Mouse (Mus musculus) erythroid progenitor cell, adult 5-6 weeks (primary cell): ENCODE measurements around the gene Colec11. TPM values are rescaled to one million over a fixed set of nuclear protein-coding genes. Genes with fewer than 3 reads are reported as not detected.

Experiments
- ATAC-seq: replicated peaks from 2 replicates; pipeline ENCODE4 v1.8.0; 2016; ENCODE audit warnings: moderate number of reproducible peaks, mild to moderate bottlenecking, moderate TSS enrichment, inconsistent platforms; ENCODE audit not compliant: poor library complexity, low FRiP score, severe bottlenecking
- total RNA-seq, 2 experiments: library from RNA; stranded (forward) in 1 of 2; stranded (reverse) in 1 of 2; fragments of 150-400 nt in 1 of 2; fragments of 186-747, 209-891 nt in 1 of 2; gene quantifications; 2 replicates each; pipeline versions ENCODE4 v1.2.3 to v1.2.4; 2015 to 2017; ENCODE audit warnings: low replicate concordance in 2 of 2

Gene Colec11
- total RNA-seq, 2 experiments from 2014 or later = not detected

DNA sequence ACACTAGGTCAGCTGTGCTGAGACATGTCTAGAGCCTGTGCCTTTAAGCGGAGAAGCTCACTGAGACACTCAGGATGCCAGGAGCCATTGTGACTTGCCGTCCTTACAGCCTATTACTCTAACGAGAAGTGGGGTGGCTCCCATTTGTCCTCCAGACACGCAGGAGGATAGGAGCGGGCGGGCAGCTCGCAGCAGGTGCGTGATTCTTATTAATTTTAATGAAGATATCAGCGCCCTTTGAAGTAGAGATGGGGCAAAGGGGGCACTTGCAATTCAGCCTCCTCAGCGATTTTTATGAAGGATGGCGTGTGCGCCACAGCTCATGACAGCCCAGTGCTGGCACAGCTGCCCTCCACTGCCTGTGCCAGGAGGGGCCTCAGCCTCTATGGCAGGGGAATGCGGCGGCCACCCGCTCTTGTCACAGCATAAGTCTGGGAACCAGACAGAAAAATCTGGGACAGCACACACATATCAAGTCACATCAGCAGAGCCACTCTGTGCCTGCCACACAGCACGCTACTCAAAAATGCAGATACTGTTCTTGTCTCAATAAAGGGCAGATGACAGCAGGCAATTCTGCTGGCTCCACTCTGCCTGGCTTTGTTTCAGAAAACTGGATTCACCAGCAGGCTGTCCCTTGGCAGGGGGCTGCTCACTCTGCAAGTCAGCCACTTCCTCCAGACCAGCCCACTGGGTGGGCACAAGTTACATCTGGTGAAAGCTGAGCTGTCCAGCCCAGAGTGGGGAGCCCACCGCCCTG is 15.5 kb downstream of the Colec11 start:
- no peak for ATAC-seq

DNA sequence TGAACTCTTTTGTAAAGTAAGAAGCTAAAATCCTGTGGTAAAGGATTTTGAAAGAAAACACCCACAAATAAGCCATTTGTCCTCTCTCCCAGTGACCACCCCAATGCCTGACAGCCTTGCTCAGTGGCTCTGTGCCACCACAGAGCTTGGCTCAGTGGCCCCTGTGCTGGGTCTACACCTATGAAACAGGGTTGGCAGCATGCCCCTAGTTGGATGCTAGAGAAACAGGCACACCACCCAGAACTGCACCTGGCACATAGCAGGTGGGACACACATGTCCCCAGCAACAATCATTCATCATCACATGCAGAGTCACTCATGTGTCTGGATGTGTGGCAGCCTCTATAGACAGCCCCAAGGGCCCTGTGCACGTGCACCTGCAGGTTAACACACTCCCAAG is 19.7 kb downstream of the Colec11 start:
- no peak for ATAC-seq

- no peak for ATAC-seq
These were observed 20.9 kb downstream of the Colec11 start for GRCm38 (mm10) chr12:28602259-28602658.

DNA sequence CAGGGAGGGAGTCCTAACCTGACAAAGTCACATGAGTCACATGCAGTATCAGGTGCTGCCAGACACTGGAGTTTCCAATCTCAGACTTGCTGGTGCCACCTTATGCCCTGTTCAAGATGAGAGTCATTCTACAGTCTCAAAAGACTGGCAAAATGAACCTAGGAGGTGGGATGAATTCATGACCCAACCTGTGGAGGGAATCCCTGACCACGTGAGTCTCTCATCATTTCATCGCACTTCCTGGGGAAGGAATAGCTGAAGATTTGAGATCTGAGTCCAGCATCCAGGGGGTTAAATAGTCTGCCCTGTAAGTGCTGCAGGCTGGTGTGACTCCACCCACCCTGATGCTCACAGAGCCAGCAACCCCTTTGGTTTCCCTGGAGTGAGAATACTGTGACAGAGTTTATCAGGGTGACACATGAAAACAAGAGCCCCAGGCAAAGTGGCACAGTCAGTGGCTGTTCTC is 24.6 kb downstream of the Colec11 start:
- no peak for ATAC-seq

DNA sequence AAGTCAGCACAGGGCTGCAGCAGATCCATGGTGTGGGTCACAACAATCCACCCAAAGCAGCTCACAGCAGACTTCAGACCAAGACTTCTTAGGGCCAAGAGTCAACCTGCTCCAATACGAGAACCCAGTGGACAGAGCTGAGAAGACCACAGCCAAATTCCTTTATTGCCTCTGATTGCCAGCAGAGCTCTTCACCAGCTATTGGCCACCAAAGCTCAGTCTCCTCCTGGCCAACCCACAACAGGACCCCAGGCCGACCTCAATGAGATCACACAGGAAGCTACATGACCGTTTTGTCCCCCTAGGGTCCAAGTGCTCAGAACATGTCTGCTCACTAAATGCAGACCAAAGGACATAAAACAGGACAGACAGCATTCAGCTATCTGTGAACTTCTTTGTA is 25.1 kb downstream of the Colec11 start:
- no peak for ATAC-seq

DNA sequence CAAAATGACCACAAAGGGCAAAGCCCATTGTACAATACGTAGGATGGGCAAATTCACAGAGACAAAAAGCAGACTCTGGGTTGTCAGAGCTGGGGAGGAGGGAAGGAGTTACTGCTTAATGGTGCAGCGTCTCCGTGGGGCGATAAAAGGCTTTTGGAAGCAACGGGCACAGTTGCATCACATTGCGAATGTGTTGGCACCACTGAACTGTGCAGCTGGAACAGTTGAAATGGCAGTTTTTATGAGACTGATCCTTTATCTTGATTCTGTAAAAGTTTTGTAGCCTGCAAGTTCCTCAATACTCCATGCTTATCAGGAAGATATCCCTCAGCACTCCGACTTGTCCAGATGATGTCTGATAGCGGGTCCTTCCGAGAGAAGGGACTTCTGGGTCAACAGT is 25.5 kb downstream of the Colec11 start:
- ATAC-seq = no peak

GRCm38 (mm10) chr12:28596851-28597250 is 26.3 kb downstream of the Colec11 start:
- ATAC-seq = no peak

DNA sequence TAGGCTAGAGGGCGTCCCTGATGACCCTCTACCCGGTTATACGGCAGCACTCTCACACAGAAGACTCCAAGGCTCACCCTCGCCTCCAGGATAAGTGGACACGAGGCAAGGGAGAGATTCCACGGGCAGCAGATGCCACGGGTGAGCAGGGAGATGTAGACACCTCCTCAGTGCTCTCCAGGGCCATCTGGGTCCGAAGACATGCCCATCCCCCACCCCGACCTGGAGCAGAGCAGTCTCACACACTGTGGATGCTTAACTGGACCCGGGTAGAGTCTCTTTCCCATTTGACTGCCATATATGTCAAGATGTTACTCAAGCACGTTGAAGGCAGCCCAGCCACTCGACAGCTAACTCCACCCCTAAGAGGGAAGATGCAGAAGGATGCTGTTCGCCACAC is 32.7 kb downstream of the Colec11 start:
- no peak for ATAC-seq

GRCm38 (mm10) chr12:28589090-28589868 is 33.9 kb downstream of the Colec11 start:
- ATAC-seq = no peak

DNA sequence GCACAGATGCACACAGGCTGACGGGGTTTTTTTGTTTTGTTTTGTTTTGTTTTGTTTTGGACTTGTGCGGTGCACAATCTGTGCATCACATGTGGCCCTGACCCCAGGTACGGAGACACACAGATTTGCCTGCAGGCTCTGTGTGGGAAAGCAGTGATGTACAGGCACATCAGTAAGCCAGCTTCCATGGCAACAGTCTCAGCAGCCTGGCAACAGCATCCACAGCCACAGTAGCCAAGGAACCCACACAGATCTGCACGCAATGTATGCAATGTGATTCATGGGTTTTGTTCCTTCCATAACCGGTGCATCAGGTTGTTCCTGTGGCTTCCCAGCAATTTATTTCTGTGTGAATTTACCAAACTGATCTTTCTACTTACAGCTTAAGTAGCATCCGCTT is 35.2 kb downstream of the Colec11 start:
- ATAC-seq = no peak

DNA sequence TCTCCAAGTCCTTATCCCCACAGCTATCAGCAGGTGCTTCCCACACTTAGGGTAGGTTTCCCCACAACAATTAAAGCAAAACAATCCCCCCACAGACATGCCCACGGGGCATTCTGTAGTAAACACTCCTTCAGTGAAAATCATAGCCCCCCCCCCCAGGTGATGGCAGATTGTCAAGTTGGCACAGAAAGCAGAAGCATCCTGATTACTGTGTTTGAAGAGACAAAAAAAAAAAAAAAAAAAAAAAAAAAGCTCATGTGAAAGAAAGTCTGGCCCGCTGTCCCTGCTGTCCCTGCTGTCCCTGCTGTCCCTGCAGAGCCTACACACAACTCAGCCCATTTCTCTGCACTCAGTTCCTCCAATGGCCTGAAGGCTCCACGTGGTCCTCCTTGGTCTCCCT is 39.1 kb downstream of the Colec11 start:
- no peak for ATAC-seq

DNA sequence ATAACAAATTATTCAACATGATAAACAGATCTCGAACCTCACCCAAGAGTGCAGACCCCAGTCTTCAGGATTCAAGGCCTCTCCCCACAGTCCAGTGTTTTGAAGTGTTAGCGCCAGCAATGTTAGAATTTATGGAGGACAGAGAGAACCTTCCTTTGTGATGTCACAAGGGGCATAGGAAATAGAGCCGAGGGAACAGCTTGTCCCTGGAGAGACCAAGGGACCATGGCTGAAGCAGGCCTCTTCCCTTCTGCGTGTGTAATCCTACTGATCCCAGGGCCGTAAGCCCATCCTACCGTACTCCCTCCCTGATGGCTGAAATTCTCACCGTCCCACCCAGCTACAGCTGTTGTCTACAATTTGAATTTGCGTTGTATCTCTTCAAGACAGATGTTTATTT is 40.8 kb downstream of the Colec11 start, which contains the start of gene Allc:
Gene Allc, minus strand, starts transcription at position 101 of the 400 bp plus-strand sequence.
- ATAC-seq = no peak

DNA sequence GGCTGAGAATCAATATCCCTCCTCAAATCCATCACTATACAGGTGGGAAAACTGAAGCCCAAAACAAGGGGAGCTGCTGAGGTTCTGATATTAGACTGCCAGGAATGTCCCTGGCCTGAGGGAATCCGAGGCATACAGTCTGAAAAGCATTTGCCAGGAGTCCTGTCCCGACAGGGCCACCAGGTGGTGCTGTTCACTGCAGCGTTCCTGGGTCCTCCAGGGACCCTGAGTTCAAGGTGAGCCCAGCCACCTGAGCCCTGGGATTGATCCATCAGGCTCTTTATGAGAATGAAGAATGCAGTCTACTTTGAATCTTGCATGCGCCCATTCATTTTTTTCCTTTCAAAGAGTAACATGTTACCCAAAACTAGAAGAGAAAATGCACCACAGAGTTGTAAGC is 44.0 kb downstream of the Colec11 start:
- ATAC-seq = no peak

GRCm38 (mm10) chr12:28578147-28578546 is 45.0 kb downstream of the Colec11 start:
- no peak for ATAC-seq

DNA sequence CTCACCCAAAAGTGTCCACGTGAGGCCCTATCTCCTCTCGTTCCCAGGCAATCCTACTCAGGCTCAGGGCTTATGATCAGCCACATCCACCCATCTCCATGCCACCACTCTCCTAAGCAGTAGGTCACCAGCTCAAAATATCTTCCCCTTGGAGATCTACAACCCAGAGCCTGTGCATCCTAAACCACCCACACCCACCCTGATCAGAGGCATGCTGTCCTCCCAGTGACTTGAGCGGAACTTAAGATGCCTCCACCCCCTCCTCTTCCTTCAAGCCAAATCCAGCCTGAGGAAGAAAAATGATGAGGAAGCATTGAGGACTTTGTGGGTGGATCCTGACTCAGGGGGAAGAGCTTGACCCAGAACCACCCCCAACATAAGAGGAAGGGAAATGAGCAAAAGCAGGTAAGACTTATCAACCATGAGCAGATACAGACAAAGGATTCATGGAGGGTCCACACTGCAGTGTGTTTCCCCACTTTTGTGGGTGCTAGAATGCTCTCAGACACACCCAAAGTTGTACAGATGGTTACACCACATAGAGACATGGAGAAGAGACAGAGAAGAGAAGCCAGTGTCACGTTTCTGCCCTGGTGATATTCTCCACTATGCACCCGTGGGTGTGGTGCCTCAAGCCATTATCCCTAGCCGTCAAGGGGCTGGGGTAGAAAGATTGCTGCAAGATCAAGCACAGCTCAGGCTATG is 47.7 kb downstream of the Colec11 start:
- ATAC-seq = no peak

GRCm38 (mm10) chr12:28572241-28572640 is 50.9 kb downstream of the Colec11 start:
- ATAC-seq = no peak

DNA sequence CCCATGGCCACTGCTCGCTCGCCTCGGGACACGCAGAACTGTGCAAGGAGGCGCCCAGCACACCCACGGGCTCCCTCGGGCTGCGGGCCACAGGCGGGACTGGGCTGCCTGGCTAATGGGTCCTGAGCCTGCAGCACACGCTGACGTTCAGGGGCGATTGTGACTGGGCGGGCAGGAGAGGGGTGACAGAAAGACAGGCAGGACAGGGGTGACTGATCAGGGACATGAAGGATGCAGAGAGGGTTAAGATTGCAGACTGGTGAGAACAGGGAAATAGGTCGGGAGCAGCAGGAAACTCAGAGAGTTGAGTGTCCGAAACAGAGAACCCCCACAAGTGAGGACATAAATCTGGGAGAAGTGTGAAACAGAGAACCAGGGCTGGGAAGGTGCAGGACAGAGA is 70.9 kb downstream of the Colec11 start, which contains the start of gene Dcdc2c:
Gene Dcdc2c, minus strand, starts transcription at position 101 of the 400 bp plus-strand sequence.
- ATAC-seq = no peak

- ATAC-seq = no peak
These were observed 71.4 kb downstream of the Colec11 start for GRCm38 (mm10) chr12:28551775-28552174.

DNA sequence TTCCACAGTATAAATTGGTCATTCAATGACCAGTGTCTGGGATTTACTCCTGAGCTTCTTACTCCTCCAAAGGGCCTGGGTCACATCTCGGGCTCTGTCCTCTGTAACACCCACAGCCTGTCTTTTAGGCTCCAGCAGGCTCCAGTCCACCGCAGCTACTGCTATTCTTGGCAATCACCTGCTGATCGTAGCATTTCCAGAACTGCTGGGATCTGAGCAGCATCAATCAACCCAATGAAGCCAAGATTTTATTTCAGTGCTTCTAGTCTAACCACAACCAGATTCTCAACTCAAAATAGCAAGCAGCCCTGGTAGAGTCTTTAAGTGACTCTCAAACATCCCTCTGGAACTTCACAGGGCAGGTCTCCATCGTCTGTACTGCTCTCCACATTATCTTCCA is 74.3 kb downstream of the Colec11 start:
- ATAC-seq = no peak
